Mouse (Mus musculus) lung, embryonic 15.5 days (tissue): ENCODE results near the gene Kpna4. TPM values are rescaled to one million over a fixed set of nuclear protein-coding genes. Genes with fewer than 3 reads are reported as not detected.

Source experiments
- ATAC-seq: fragments of 200-750 bp; cut with Nextera tagmentation; 2 replicates; pipeline ENCODE4 v1.8.0; 2017; ENCODE audit warnings: moderate number of reproducible peaks, borderline replicate concordance; ENCODE audit not compliant: low FRiP score, low TSS enrichment; ENCODE audit errors: extremely low read depth
- H3K27ac ChIP-seq: fragments of 300-500 bp; sonication (generic); 2 replicates; pipeline ENCODE4 v1.5.1; 2015; ENCODE audit warnings: moderate library complexity, mild to moderate bottlenecking, inconsistent platforms
- H3K27me3 ChIP-seq: fragments of 300-500 bp; sonication (generic); 2 replicates; pipeline ENCODE4 v1.6.1; 2015; ENCODE audit warnings: inconsistent platforms
- H3K36me3 ChIP-seq: fragments of 300-500 bp; sonication (generic); 2 replicates; pipeline ENCODE4 v1.6.1; 2015; ENCODE audit warnings: inconsistent platforms
- H3K4me1 ChIP-seq: fragments of 300-500 bp; sonication (generic); 2 replicates; pipeline ENCODE4 v1.6.1; 2015; ENCODE audit warnings: inconsistent platforms
- H3K4me2 ChIP-seq: fragments of 300-500 bp; sonication (generic); 2 replicates; pipeline ENCODE4 v1.6.1; 2015; ENCODE audit warnings: inconsistent platforms, mild to moderate bottlenecking, moderate library complexity
- H3K4me3 ChIP-seq: fragments of 300-500 bp; sonication (generic); 2 replicates; pipeline ENCODE4 v1.5.1; 2015; ENCODE audit warnings: mild to moderate bottlenecking, inconsistent platforms
- H3K9ac ChIP-seq: fragments of 300-500 bp; sonication (generic); 2 replicates; pipeline ENCODE4 v1.6.1; 2015; ENCODE audit warnings: inconsistent platforms
- H3K9me3 ChIP-seq: fragments of 300-500 bp; sonication (generic); 2 replicates; pipeline ENCODE4 v1.6.1; 2016; ENCODE audit warnings: inconsistent platforms
- WGBS: fragments of 180-500 bp; shearing (Covaris S2); methylation state at CpG from one replicate; pipeline ENCODE4 v1.1.7; 2015; 5-methylcytosine and 5-hydroxymethylcytosine counted together
- polyA plus RNA-seq: library from polyadenylated mRNA; unstranded; fragments of >200 nt; fragmentation: Nextera tagmentation; extraction: Ambion mirVana; gene quantifications from 2 replicates; pipeline ENCODE4 v1.2.1, GENCODE M21; 2015

Gene Kpna4
- polyA plus RNA-seq, result 33.1 and 35.1 TPM in 2 replicates

GRCm38 (mm10) chr3:69126509-69127345, at the start of gene Kpna4:
Kpna4 (minus strand) TSS chr3:69127113.
- Histone ChIP-seq H3K4me2 (peak within 1 kb of the TSS; percentile 75), H3K27ac (peak within 1 kb of the TSS; percentile 97), H3K4me1 (peaks cover 14% of the 10 kb centered on the region), H3K9me3 (no peaks in the 10 kb centered on the region), H3K36me3 (no peaks in the 10 kb centered on the region), H3K27me3 (no peaks in the 10 kb centered on the region), H3K4me3 (peak within 1 kb of the TSS; percentile 98), H3K9ac (peak within 1 kb of the TSS; percentile 92)
- peak; percentile 98 for ATAC-seq
- WGBS, result under 1% methylated on average over 101 of the region's 107 CpGs

GRCm38 (mm10) chr3:69175229-69175628, 48.3 kb upstream of the Kpna4 start:
- H3K4me1 ChIP-seq, result no peaks in the 10 kb centered on the region
- H3K9ac ChIP-seq, result no peak overlapping the region
- H3K9me3 ChIP-seq, result no peaks in the 10 kb centered on the region
- no peak for ATAC-seq
- no peak overlapping the region for H3K27ac ChIP-seq
- WGBS, result 19% methylated on average over 1 of the region's 1 CpGs
- H3K27me3 ChIP-seq, result no peaks in the 10 kb centered on the region
- H3K4me2 ChIP-seq, result no peak overlapping the region
- no peak overlapping the region for H3K4me3 ChIP-seq
- no peaks in the 10 kb centered on the region for H3K36me3 ChIP-seq

- Histone ChIP-seq H3K36me3 (no peaks in the 10 kb centered on the region), H3K4me2 (no peak overlapping the region), H3K9me3 (no peaks in the 10 kb centered on the region), H3K9ac (no peak overlapping the region), H3K27me3 (no peaks in the 10 kb centered on the region), H3K4me1 (no peaks in the 10 kb centered on the region), H3K27ac (no peak overlapping the region), H3K4me3 (no peak overlapping the region)
- no peak for ATAC-seq
- WGBS, result 57% methylated on average over 4 of the region's 4 CpGs
Measured at GRCm38 (mm10) chr3:69171123-69171522, 44.2 kb upstream of the Kpna4 start.

GRCm38 (mm10) chr3:69169796-69170195, 42.9 kb upstream of the Kpna4 start:
- WGBS, result 70% methylated on average over 5 of the region's 5 CpGs
- no peaks in the 10 kb centered on the region for H3K27me3 ChIP-seq
- no peaks in the 10 kb centered on the region for H3K36me3 ChIP-seq
- no peaks in the 10 kb centered on the region for H3K9me3 ChIP-seq
- no peaks in the 10 kb centered on the region for H3K4me1 ChIP-seq
- no peak overlapping the region for H3K27ac ChIP-seq
- no peak overlapping the region for H3K9ac ChIP-seq
- no peak for ATAC-seq
- H3K4me2 ChIP-seq, result no peak overlapping the region
- no peak overlapping the region for H3K4me3 ChIP-seq

GRCm38 (mm10) chr3:69168724-69169123, 41.8 kb upstream of the Kpna4 start:
- Histone ChIP-seq H3K27ac (no peak overlapping the region), H3K4me1 (no peaks in the 10 kb centered on the region), H3K36me3 (no peaks in the 10 kb centered on the region), H3K9me3 (no peaks in the 10 kb centered on the region), H3K4me3 (no peak overlapping the region), H3K27me3 (no peaks in the 10 kb centered on the region), H3K4me2 (no peak overlapping the region), H3K9ac (no peak overlapping the region)
- WGBS, result 85% methylated on average over 9 of the region's 9 CpGs
- ATAC-seq, result no peak

GRCm38 (mm10) chr3:69163057-69163456, 36.1 kb upstream of the Kpna4 start:
- no peak overlapping the region for H3K4me3 ChIP-seq
- no peaks in the 10 kb centered on the region for H3K9me3 ChIP-seq
- no peak for ATAC-seq
- H3K4me2 ChIP-seq, result no peak overlapping the region
- H3K4me1 ChIP-seq, result no peaks in the 10 kb centered on the region
- H3K36me3 ChIP-seq, result no peaks in the 10 kb centered on the region
- H3K27ac ChIP-seq, result no peak overlapping the region
- 69% methylated on average over 6 of the region's 6 CpGs for WGBS
- H3K9ac ChIP-seq, result no peak overlapping the region
- H3K27me3 ChIP-seq, result no peaks in the 10 kb centered on the region

- no peaks in the 10 kb centered on the region for H3K4me1 ChIP-seq
- 41% methylated on average over 1 of the region's 1 CpGs for WGBS
- H3K27me3 ChIP-seq, result no peaks in the 10 kb centered on the region
- no peak overlapping the region for H3K4me3 ChIP-seq
- no peaks in the 10 kb centered on the region for H3K36me3 ChIP-seq
- no peak for ATAC-seq
- H3K4me2 ChIP-seq, result no peak overlapping the region
- H3K27ac ChIP-seq, result no peak overlapping the region
- H3K9me3 ChIP-seq, result no peaks in the 10 kb centered on the region
- H3K9ac ChIP-seq, result no peak overlapping the region
Measured at GRCm38 (mm10) chr3:69160429-69160828, 33.5 kb upstream of the Kpna4 start.

GRCm38 (mm10) chr3:69159501-69159900, 32.6 kb upstream of the Kpna4 start:
- Histone ChIP-seq H3K27me3 (no peaks in the 10 kb centered on the region), H3K4me2 (no peak overlapping the region), H3K9me3 (no peaks in the 10 kb centered on the region), H3K9ac (no peak overlapping the region), H3K36me3 (no peaks in the 10 kb centered on the region), H3K27ac (no peak overlapping the region), H3K4me1 (no peaks in the 10 kb centered on the region), H3K4me3 (no peak overlapping the region)
- WGBS, result 66% methylated on average over 2 of the region's 2 CpGs
- no peak for ATAC-seq

- Histone ChIP-seq H3K27me3 (no peaks in the 10 kb centered on the region), H3K4me1 (no peaks in the 10 kb centered on the region), H3K36me3 (no peaks in the 10 kb centered on the region), H3K9me3 (no peaks in the 10 kb centered on the region), H3K27ac (no peak overlapping the region), H3K4me3 (no peak overlapping the region), H3K4me2 (no peak overlapping the region), H3K9ac (no peak overlapping the region)
- no peak for ATAC-seq
- WGBS, result 69% methylated on average over 5 of the region's 5 CpGs
Measured at GRCm38 (mm10) chr3:69157886-69158285, 31.0 kb upstream of the Kpna4 start.

GRCm38 (mm10) chr3:69156484-69156883, 29.6 kb upstream of the Kpna4 start:
- no peak overlapping the region for H3K4me3 ChIP-seq
- H3K36me3 ChIP-seq, result no peaks in the 10 kb centered on the region
- no peaks in the 10 kb centered on the region for H3K9me3 ChIP-seq
- ATAC-seq, result no peak
- 71% methylated on average over 13 of the region's 13 CpGs for WGBS
- H3K4me1 ChIP-seq, result no peaks in the 10 kb centered on the region
- no peak overlapping the region for H3K9ac ChIP-seq
- no peak overlapping the region for H3K4me2 ChIP-seq
- H3K27ac ChIP-seq, result no peak overlapping the region
- no peaks in the 10 kb centered on the region for H3K27me3 ChIP-seq

- H3K4me1 ChIP-seq, result no peaks in the 10 kb centered on the region
- H3K4me2 ChIP-seq, result no peak overlapping the region
- H3K9me3 ChIP-seq, result no peaks in the 10 kb centered on the region
- WGBS, result 65% methylated on average over 2 of the region's 2 CpGs
- H3K4me3 ChIP-seq, result no peak overlapping the region
- ATAC-seq, result no peak
- no peaks in the 10 kb centered on the region for H3K27me3 ChIP-seq
- no peak overlapping the region for H3K9ac ChIP-seq
- H3K36me3 ChIP-seq, result no peaks in the 10 kb centered on the region
- H3K27ac ChIP-seq, result no peak overlapping the region
Measured at GRCm38 (mm10) chr3:69154691-69155090, 27.8 kb upstream of the Kpna4 start.

- Histone ChIP-seq H3K4me2 (no peak overlapping the region), H3K36me3 (no peaks in the 10 kb centered on the region), H3K4me3 (no peak overlapping the region), H3K9me3 (no peaks in the 10 kb centered on the region), H3K27ac (no peak overlapping the region), H3K4me1 (no peaks in the 10 kb centered on the region), H3K9ac (no peak overlapping the region), H3K27me3 (no peaks in the 10 kb centered on the region)
- 85% methylated on average over 3 of the region's 3 CpGs for WGBS
- ATAC-seq, result no peak
Measured at GRCm38 (mm10) chr3:69150921-69151320, 24.0 kb upstream of the Kpna4 start.
